Comparison of ENCODE assay signal across 15 mouse cellular contexts in genomic region chr9:48504741-48505365, GRCm38 (mm10). TPM values are rescaled to one million over a fixed set of nuclear protein-coding genes. Genes with fewer than 3 reads are reported as not detected.
A peak's percentile ranks its signal among the peaks of the same experiment; 100 is the strongest.
DNase-seq lines count a peak whose midpoint lies in the region; ATAC-seq and TF ChIP-seq lines count a peak whose summit lies in the region.
"Had no signal": no experiment of that assay in that cellular context is flagged by ENCODE, and none has a peak within 500 bp of the region (broad histone marks: within the 10 kb centered on the region; RNA-seq: fewer than 3 reads in every experiment).

No protein-coding gene starts in this region.

- no peak for TF ChIP-seq CTCF in layer of hippocampus, adult 2 months (conservative IDR thresholded peaks at IDR 0.05)

- no peak overlapping the region for H3K4me3 ChIP-seq in forebrain, embryonic 15.5 days
- no peak overlapping the region for H3K4me3 ChIP-seq in forebrain, embryonic 11.5 days (ENCODE audit: low read depth, low read length)
- peak overlapping the region; percentile 13; the same call in 1 of the 2 replicates for H3K4me3 ChIP-seq in layer of hippocampus, adult 2 months
- H3K4me3 ChIP-seq in limb, embryonic 10.5 days, result no peak overlapping the region
- H3K4me3 ChIP-seq: embryonic facial prominence, embryonic 13.5 days; liver, embryonic 12.5 days had no signal

- 63% methylated on average over 8 of the region's 8 CpGs for WGBS in forebrain, embryonic 15.5 days
- WGBS in forebrain, embryonic 11.5 days, result 81% methylated on average over 8 of the region's 8 CpGs
- WGBS in limb, embryonic 10.5 days, result 82% methylated on average over 8 of the region's 8 CpGs

- H3K27me3 ChIP-seq in forebrain, embryonic 15.5 days, result no peaks in the 10 kb centered on the region
- no peaks in the 10 kb centered on the region for H3K27me3 ChIP-seq in forebrain, embryonic 11.5 days (ENCODE audit: control insufficient read depth, insufficient read depth, low read length)
- H3K27me3 ChIP-seq in limb, embryonic 10.5 days (ENCODE audit: low read depth, poor library complexity, severe bottlenecking), result no peaks in the 10 kb centered on the region
- H3K27me3 ChIP-seq: embryonic facial prominence, embryonic 13.5 days had no signal

- peak overlapping the region; percentile 54; the same call in 1 of the 2 replicates for H3K27ac ChIP-seq in forebrain, embryonic 15.5 days (replicated peaks)
- H3K27ac ChIP-seq in forebrain, embryonic 11.5 days (ENCODE audit: low read depth, low read length), result no peak overlapping the region
- H3K27ac ChIP-seq in layer of hippocampus, adult 2 months, result peak overlapping the region; percentile 80
- no peak overlapping the region for H3K27ac ChIP-seq in limb, embryonic 10.5 days
- H3K27ac ChIP-seq: embryonic facial prominence, embryonic 13.5 days; liver, embryonic 12.5 days had no signal

- ATAC-seq in forebrain, embryonic 15.5 days (replicated peaks), result no peak
- ATAC-seq in forebrain, embryonic 11.5 days (replicated peaks; ENCODE audit: low FRiP score), result no peak
- ATAC-seq: liver, embryonic 12.5 days had no signal

- no peak overlapping the region for H3K9ac ChIP-seq in forebrain, embryonic 15.5 days (replicated peaks)
- no peak overlapping the region for H3K9ac ChIP-seq in forebrain, embryonic 11.5 days (ENCODE audit: low read length)
- H3K9ac ChIP-seq: embryonic facial prominence, embryonic 13.5 days; liver, embryonic 12.5 days had no signal

- DNase-seq in forebrain, embryonic 11.5 days (ENCODE audit: low spot score), result no peak
- DNase-seq in layer of hippocampus, adult 2 months (ENCODE audit: low spot score in 2 of 2), result peak; percentile 14 to 53
- DNase-seq in layer of hippocampus, postnatal 25 days (ENCODE audit: extremely low spot score in 1 of 2, low spot score in 1 of 2), result no peak
- peak; percentile 40 for DNase-seq in adipocyte (ENCODE audit: low spot score)
- peak; percentile 28 to 68 for DNase-seq in layer of hippocampus, postnatal 14 days (ENCODE audit: low spot score in 2 of 2)
- DNase-seq in limb, embryonic 10.5 days (ENCODE audit: low spot score), result no peak
- DNase-seq in gastrocnemius, postnatal 14 days, result no peak
- DNase-seq: adrenal gland, adult 2 months; heart, adult 18-20 months; kidney, adult 9 months; lung, postnatal 10 days; thymus, postnatal 4 days had no signal

- H3K4me2 ChIP-seq in forebrain, embryonic 15.5 days (replicated peaks), result 0 out of 2 replicates have a peak overlapping the region, but pooled peaks have one; percentile 15
- no peak overlapping the region for H3K4me2 ChIP-seq in forebrain, embryonic 11.5 days (ENCODE audit: low read depth, low read length, severe bottlenecking)
- H3K4me2 ChIP-seq: embryonic facial prominence, embryonic 13.5 days; liver, embryonic 12.5 days had no signal

- H3K4me1 ChIP-seq in forebrain, embryonic 15.5 days, result peaks cover 7% of the 10 kb centered on the region; the same call in 1 of the 2 replicates
- H3K4me1 ChIP-seq in forebrain, embryonic 11.5 days (replicated peaks; ENCODE audit: control insufficient read depth, insufficient read depth, low read length), result no peaks in the 10 kb centered on the region
- no peaks in the 10 kb centered on the region for H3K4me1 ChIP-seq in limb, embryonic 10.5 days
- H3K4me1 ChIP-seq: embryonic facial prominence, embryonic 13.5 days; liver, embryonic 12.5 days had no signal

- H3K9me3 ChIP-seq in forebrain, embryonic 15.5 days, result no peaks in the 10 kb centered on the region
- H3K9me3 ChIP-seq in forebrain, embryonic 11.5 days (ENCODE audit: control insufficient read depth, low read length), result no peaks in the 10 kb centered on the region
- no peaks in the 10 kb centered on the region for H3K9me3 ChIP-seq in limb, embryonic 10.5 days (replicated peaks)
- H3K9me3 ChIP-seq: embryonic facial prominence, embryonic 13.5 days; liver, embryonic 12.5 days had no signal

- no peaks in the 10 kb centered on the region for H3K36me3 ChIP-seq in forebrain, embryonic 15.5 days
- H3K36me3 ChIP-seq in forebrain, embryonic 11.5 days (ENCODE audit: control insufficient read depth, insufficient read depth, low read length), result no peaks in the 10 kb centered on the region
- no peaks in the 10 kb centered on the region for H3K36me3 ChIP-seq in limb, embryonic 10.5 days
- H3K36me3 ChIP-seq: embryonic facial prominence, embryonic 13.5 days; liver, embryonic 12.5 days had no signal

- intact Hi-C loops in gastrocnemius, postnatal 14 days (cut with DNase I; ENCODE audit: low total_unique reads), result no loop called here

RNA-seq across cellular contexts. Expression of gene Gm5617, which starts 9.6 kb away (rescaled TPM):
- 23.1 and 25.3 TPM in 2 replicates for polyA plus RNA-seq in forebrain, embryonic 15.5 days (2015; fragmentation: Nextera tagmentation; extraction: Ambion mirVana)
- 34.5 and 35.8 TPM in 2 replicates for polyA plus RNA-seq in forebrain, embryonic 11.5 days (2014; fragmentation: Nextera tagmentation; extraction: Ambion mirVana)
- total RNA-seq in layer of hippocampus, adult 2 months (2021), result 10 to 100 TPM; 10.2 to 13.7 TPM
- 10 to 100 TPM; 11.7 to 14.2 TPM for total RNA-seq in layer of hippocampus, postnatal 25 days (2021)
- 10 to 100 TPM; 11.2 to 14.2 TPM for total RNA-seq in layer of hippocampus, postnatal 14 days (2021)
- 23.5 and 26.9 TPM in 2 replicates for polyA plus RNA-seq in limb, embryonic 10.5 days (2016; fragmentation: Nextera tagmentation; extraction: Ambion mirVana)
- total RNA-seq in gastrocnemius, postnatal 14 days (2021), result 10 to 100 TPM; 13.0 to 13.3 TPM

RNA-seq across cellular contexts. Expression of gene Rbm7, which starts 9.8 kb away (rescaled TPM):
- polyA plus RNA-seq in forebrain, embryonic 15.5 days (2015; fragmentation: Nextera tagmentation; extraction: Ambion mirVana), result 104 and 105 TPM in 2 replicates
- 120 and 132 TPM in 2 replicates for polyA plus RNA-seq in forebrain, embryonic 11.5 days (2014; fragmentation: Nextera tagmentation; extraction: Ambion mirVana)
- total RNA-seq in layer of hippocampus, adult 2 months (2021), result 10 to 100 TPM; 38.4 to 39.6 TPM
- total RNA-seq in layer of hippocampus, postnatal 25 days (2021), result 10 to 100 TPM; 37.8 to 38.6 TPM
- total RNA-seq in layer of hippocampus, postnatal 14 days (2021), result 10 to 100 TPM; 34.0 to 38.9 TPM
- 119 and 123 TPM in 2 replicates for polyA plus RNA-seq in limb, embryonic 10.5 days (2016; fragmentation: Nextera tagmentation; extraction: Ambion mirVana)
- total RNA-seq in gastrocnemius, postnatal 14 days (2021), result 10 to 100 TPM; 15.7 to 16.3 TPM

RNA-seq across cellular contexts. Expression of gene Rexo2, which starts 24.4 kb away (rescaled TPM):
- 100 and 115 TPM in 2 replicates for polyA plus RNA-seq in forebrain, embryonic 15.5 days (2015; fragmentation: Nextera tagmentation; extraction: Ambion mirVana)
- polyA plus RNA-seq in forebrain, embryonic 11.5 days (2014; fragmentation: Nextera tagmentation; extraction: Ambion mirVana), result 91.5 and 100 TPM in 2 replicates
- 10 to 100 TPM; 94.1 to 94.4 TPM for total RNA-seq in layer of hippocampus, adult 2 months (2021)
- total RNA-seq in layer of hippocampus, postnatal 25 days (2021), result 10 to 100 TPM; 89.7 to 95.9 TPM
- total RNA-seq in layer of hippocampus, postnatal 14 days (2021), result 10 to 100 TPM; 94.3 to 95.8 TPM
- 95.8 and 123 TPM in 2 replicates for polyA plus RNA-seq in limb, embryonic 10.5 days (2016; fragmentation: Nextera tagmentation; extraction: Ambion mirVana)
- 10 to 100 TPM; 52.9 to 63.3 TPM for total RNA-seq in gastrocnemius, postnatal 14 days (2021)

Comparison
In these comparisons a context has a peak if more than half of its experiments do, and no peak if none do; other contexts are left out.
1. H3K27ac ChIP-seq: peak in forebrain, embryonic 15.5 days (single experiment) and layer of hippocampus, adult 2 months (single experiment); none in forebrain, embryonic 11.5 days (single experiment) and limb, embryonic 10.5 days (single experiment).
2. DNase-seq: peak in layer of hippocampus, adult 2 months (2 of 2), adipocyte (single experiment) and layer of hippocampus, postnatal 14 days (2 of 2); none in forebrain, embryonic 11.5 days (single experiment), layer of hippocampus, postnatal 25 days (0 of 2), limb, embryonic 10.5 days (single experiment) and gastrocnemius, postnatal 14 days (single experiment).